25 mouse cellular contexts compared by ENCODE assay signal in the genomic region with DNA sequence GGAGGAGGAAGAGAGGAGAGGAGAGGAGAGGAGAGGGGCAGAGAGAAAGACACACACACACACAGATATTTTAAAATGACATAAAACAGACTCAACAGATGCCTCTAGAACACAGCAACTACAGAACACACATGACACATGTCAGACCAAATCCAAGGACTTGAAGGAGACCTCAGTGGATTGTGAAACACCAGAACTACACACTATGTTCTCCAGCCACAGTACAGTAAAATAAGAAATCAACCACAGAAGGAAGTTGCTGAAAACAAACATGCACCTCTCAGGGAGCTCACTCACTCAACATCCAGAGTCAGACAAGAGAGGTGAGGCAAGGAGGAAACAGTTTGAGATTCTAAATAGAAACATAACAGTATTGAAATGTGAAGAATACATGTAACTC.
DNase-seq lines count a peak whose midpoint lies in the region; ATAC-seq and TF ChIP-seq lines count a peak whose summit lies in the region.
"Had no signal": no experiment of that assay in that cellular context is flagged by ENCODE, and none has a peak within 500 bp of the region (broad histone marks: within the 10 kb centered on the region; RNA-seq: fewer than 3 reads in every experiment).

No protein-coding gene starts in this region.

- no peak overlapping the region for H3K4me3 ChIP-seq in bone marrow macrophage, adult 2 months (ENCODE audit: insufficient read depth, low read length)
- H3K4me3 ChIP-seq in hindbrain, embryonic 10.5 days: no peak overlapping the region
- H3K4me3 ChIP-seq: embryonic facial prominence, embryonic 10.5 days; embryonic facial prominence, embryonic 12.5 days; forebrain, embryonic 13.5 days; forebrain, embryonic 15.5 days had no signal

- no peak for TF ChIP-seq CTCF in bone marrow macrophage, adult 2 months (IDR thresholded peaks at IDR 0.05; ENCODE audit: low read depth, low read length)

- H3K27me3 ChIP-seq in hindbrain, embryonic 10.5 days (ENCODE audit: insufficient read depth, poor library complexity, severe bottlenecking): no peaks in the 10 kb centered on the region
- H3K27me3 ChIP-seq: CH12.LX; embryonic facial prominence, embryonic 12.5 days; forebrain, embryonic 13.5 days; forebrain, embryonic 15.5 days; Patski had no signal

- peaks cover 34% of the 10 kb centered on the region for H3K36me3 ChIP-seq in hindbrain, embryonic 10.5 days
- H3K36me3 ChIP-seq: forebrain, embryonic 15.5 days; G1E had no signal

- peak; percentile 66 for DNase-seq in 416B (ENCODE audit: low read depth)
- DNase-seq in left cerebral cortex, postnatal 10 days (ENCODE audit: extremely low spot score in 1 of 2, low spot score in 2 of 2): no peak
- DNase-seq in hindbrain, embryonic 10.5 days (ENCODE audit: low spot score): no peak
- no peak for DNase-seq in adrenal gland, postnatal 10 days
- DNase-seq: adrenal gland, adult 8-10 months; adrenal gland, postnatal 25 days; B cell, adult 2 months; cerebellum, adult 11 months; cerebellum, adult 18-20 months; cerebellum, adult 8-10 months; cerebellum, adult 9-11 months; cerebellum, postnatal 14 days; cerebellum, postnatal 36 days; forebrain, postnatal 0 days had no signal

- peak overlapping the region; percentile 5 for H3K27ac ChIP-seq in bone marrow macrophage, adult 2 months (ENCODE audit: insufficient read depth, low read depth, low read length)
- H3K27ac ChIP-seq in hindbrain, embryonic 10.5 days: no peak overlapping the region
- H3K27ac ChIP-seq: embryonic facial prominence, embryonic 10.5 days; embryonic facial prominence, embryonic 12.5 days; forebrain, embryonic 13.5 days; forebrain, embryonic 15.5 days had no signal

- no peak for TF ChIP-seq POLR2A in bone marrow macrophage, adult 2 months (IDR thresholded peaks at IDR 0.05; ENCODE audit: borderline replicate concordance, low read depth, low read length)

- H3K9me3 ChIP-seq in hindbrain, embryonic 10.5 days: peaks cover 13% of the 10 kb centered on the region; the same call in 1 of the 2 replicates
- H3K9me3 ChIP-seq: forebrain, embryonic 13.5 days; forebrain, embryonic 15.5 days; G1E had no signal

- peak; percentile 84 for ATAC-seq in granulocyte monocyte progenitor cell, adult 5-6 weeks (replicated peaks; ENCODE audit: poor library complexity, severe bottlenecking)
- ATAC-seq: activated CD4-positive, CD25-positive, alpha-beta regulatory T cell, adult 4 months; CD4-positive, CD25-positive, alpha-beta regulatory T cell, adult 4 months; forebrain, embryonic 13.5 days; forebrain, embryonic 15.5 days; forebrain, postnatal 0 days; Patski had no signal

- intact Hi-C loops in left cerebral cortex, postnatal 10 days (cut with DNase I): no loop called here

- H3K4me1 ChIP-seq in bone marrow macrophage, adult 2 months (ENCODE audit: control insufficient read depth, insufficient read depth, low read length): no peaks in the 10 kb centered on the region
- no peaks in the 10 kb centered on the region for H3K4me1 ChIP-seq in hindbrain, embryonic 10.5 days (replicated peaks)
- H3K4me1 ChIP-seq: embryonic facial prominence, embryonic 10.5 days; embryonic facial prominence, embryonic 12.5 days; forebrain, embryonic 13.5 days; forebrain, embryonic 15.5 days had no signal
